Mouse (Mus musculus) limb, embryonic 15.5 days (tissue): ENCODE measurements around the gene Syne1. TPM values are rescaled to one million over a fixed set of nuclear protein-coding genes. Genes with fewer than 3 reads are reported as not detected.

Experiments
- ATAC-seq: fragments of 200-750 bp; cut with Nextera tagmentation; 2 replicates; pipeline ENCODE4 v1.8.0; 2017; ENCODE audit warnings: low read depth, moderate TSS enrichment; ENCODE audit not compliant: insufficient number of reproducible peaks, low FRiP score, low TSS enrichment
- H3K27ac ChIP-seq: fragments of 300-500 bp; sonication (generic); 2 replicates; pipeline ENCODE4 v1.5.1; 2015; ENCODE audit warnings: moderate library complexity, mild to moderate bottlenecking, inconsistent platforms
- H3K27me3 ChIP-seq: fragments of 300-500 bp; sonication (generic); 2 replicates; pipeline ENCODE4 v1.6.1; 2015; ENCODE audit warnings: inconsistent platforms
- H3K36me3 ChIP-seq: fragments of 300-500 bp; sonication (generic); 2 replicates; pipeline ENCODE4 v1.6.1; 2015; ENCODE audit warnings: inconsistent platforms
- H3K4me1 ChIP-seq: fragments of 300-500 bp; sonication (generic); 2 replicates; pipeline ENCODE4 v1.6.1; 2015; ENCODE audit warnings: inconsistent platforms
- H3K4me2 ChIP-seq: fragments of 300-500 bp; sonication (generic); 2 replicates; pipeline ENCODE4 v1.6.1; 2015; ENCODE audit warnings: mild to moderate bottlenecking, inconsistent platforms
- H3K4me3 ChIP-seq: fragments of 300-500 bp; sonication (generic); 2 replicates; pipeline ENCODE4 v1.5.1; 2015; ENCODE audit warnings: mild to moderate bottlenecking, inconsistent platforms
- H3K9ac ChIP-seq: fragments of 300-500 bp; sonication (generic); 2 replicates; pipeline ENCODE4 v1.6.1; 2015; ENCODE audit warnings: inconsistent platforms
- H3K9me3 ChIP-seq: fragments of 300-500 bp; sonication (generic); 2 replicates; pipeline ENCODE4 v1.6.1; 2016; ENCODE audit warnings: inconsistent platforms
- WGBS: fragments of 180-500 bp; shearing (Covaris S2); methylation state at CpG from one replicate; pipeline ENCODE4 v1.1.7; 2015; 5-methylcytosine and 5-hydroxymethylcytosine counted together
- polyA plus RNA-seq: library from polyadenylated mRNA; unstranded; fragments of >200 nt; fragmentation: Nextera tagmentation; extraction: Ambion mirVana; gene quantifications from 2 replicates; pipeline ENCODE4 v1.2.1, GENCODE M21; 2015

Syne1 gene
- polyA plus RNA-seq, 1 experiment from 2014 or later = 7.6 TPM

GRCm38 (mm10) chr10:5072054-5072453, 479.2 kb downstream of the Syne1 start:
- no peak overlapping the region for H3K9ac ChIP-seq
- 0 out of 2 replicates have a peak, but pooled peaks cover 8% of the 10 kb centered on the region for H3K36me3 ChIP-seq
- no peaks in the 10 kb centered on the region; the same call in 1 of the 2 replicates for H3K4me1 ChIP-seq
- no peak overlapping the region for H3K27ac ChIP-seq
- H3K27me3 ChIP-seq = no peaks in the 10 kb centered on the region
- no peak for ATAC-seq
- H3K4me2 ChIP-seq = no peak overlapping the region
- H3K9me3 ChIP-seq = no peaks in the 10 kb centered on the region
- H3K4me3 ChIP-seq = no peak overlapping the region
- WGBS = 46% methylated on average over 8 of the region's 8 CpGs

- H3K4me1 ChIP-seq = no peaks in the 10 kb centered on the region; the same call in 1 of the 2 replicates
- H3K27ac ChIP-seq = no peak overlapping the region
- no peak overlapping the region for H3K4me3 ChIP-seq
- no peak; the same call in 1 of the 2 replicates for ATAC-seq
- H3K27me3 ChIP-seq = no peaks in the 10 kb centered on the region
- 24% methylated on average over 3 of the region's 3 CpGs for WGBS
- H3K36me3 ChIP-seq = 0 out of 2 replicates have a peak, but pooled peaks cover 5% of the 10 kb centered on the region
- no peak overlapping the region for H3K9ac ChIP-seq
- no peak overlapping the region for H3K4me2 ChIP-seq
- no peaks in the 10 kb centered on the region for H3K9me3 ChIP-seq
Observed at GRCm38 (mm10) chr10:5070941-5071231, 480.4 kb downstream of the Syne1 start.

- H3K27ac ChIP-seq = no peak overlapping the region
- no peaks in the 10 kb centered on the region for H3K9me3 ChIP-seq
Observed at GRCm38 (mm10) chr10:5070168-5070940, 480.9 kb downstream of the Syne1 start.

GRCm38 (mm10) chr10:5068676-5069265, 482.5 kb downstream of the Syne1 start, which contains the start of gene Gm10097:
Gene Gm10097, plus strand, starts transcription at chr10:5069192.
- no peak within 1 kb of the TSS for H3K4me2 ChIP-seq

More at GRCm38 (mm10) chr10:5070168-5070940, 480.9 kb downstream of the Syne1 start:
- Histone ChIP-seq H3K4me3 (no peak overlapping the region), H3K4me1 (no peaks in the 10 kb centered on the region; the same call in 1 of the 2 replicates), H3K27me3 (no peaks in the 10 kb centered on the region), H3K4me2 (no peak overlapping the region), H3K9ac (no peak overlapping the region), H3K36me3 (0 out of 2 replicates have a peak, but pooled peaks cover 4% of the 10 kb centered on the region)
- ATAC-seq = no peak
- 69% methylated on average over 11 of the region's 11 CpGs for WGBS

GRCm38 (mm10) chr10:5067113-5067512, 484.2 kb downstream of the Syne1 start:
- H3K27ac ChIP-seq = no peak overlapping the region
- no peaks in the 10 kb centered on the region for H3K36me3 ChIP-seq
- no peaks in the 10 kb centered on the region; the same call in 1 of the 2 replicates for H3K4me1 ChIP-seq
- no peak for ATAC-seq
- no peak overlapping the region for H3K9ac ChIP-seq
- no peak overlapping the region for H3K4me3 ChIP-seq
- WGBS = 84% methylated on average over 3 of the region's 3 CpGs
- H3K27me3 ChIP-seq = no peaks in the 10 kb centered on the region
- H3K4me2 ChIP-seq = no peak overlapping the region
- H3K9me3 ChIP-seq = no peaks in the 10 kb centered on the region

More at GRCm38 (mm10) chr10:5068676-5069265, 482.5 kb downstream of the Syne1 start, which contains the start of gene Gm10097:
- Histone ChIP-seq H3K27me3 (no peaks in the 10 kb centered on the region), H3K9me3 (no peaks in the 10 kb centered on the region), H3K36me3 (0 out of 2 replicates have a peak, but pooled peaks cover 4% of the 10 kb centered on the region), H3K27ac (0 out of 2 replicates have a peak within 1 kb of the TSS, but pooled peaks have one; percentile 17), H3K9ac (no peak within 1 kb of the TSS), H3K4me3 (no peak within 1 kb of the TSS), H3K4me1 (no peaks in the 10 kb centered on the region; the same call in 1 of the 2 replicates)
- WGBS = 76% methylated on average over 14 of the region's 14 CpGs
- no peak for ATAC-seq

- H3K4me2 ChIP-seq = no peak overlapping the region
- H3K9me3 ChIP-seq = no peaks in the 10 kb centered on the region
- peaks cover 19% of the 10 kb centered on the region for H3K36me3 ChIP-seq
- 78% methylated on average over 2 of the region's 2 CpGs for WGBS
- no peak overlapping the region for H3K4me3 ChIP-seq
- no peak for ATAC-seq
- no peak overlapping the region for H3K27ac ChIP-seq
- no peaks in the 10 kb centered on the region for H3K4me1 ChIP-seq
- H3K27me3 ChIP-seq = no peaks in the 10 kb centered on the region
- H3K9ac ChIP-seq = no peak overlapping the region
Observed at GRCm38 (mm10) chr10:5059983-5060382, 491.3 kb downstream of the Syne1 start.

GRCm38 (mm10) chr10:5058876-5059275, 492.4 kb downstream of the Syne1 start:
- Histone ChIP-seq H3K4me2 (no peak overlapping the region), H3K4me1 (no peaks in the 10 kb centered on the region), H3K27me3 (no peaks in the 10 kb centered on the region), H3K9ac (no peak overlapping the region), H3K36me3 (peaks cover 19% of the 10 kb centered on the region), H3K27ac (no peak overlapping the region), H3K4me3 (no peak overlapping the region), H3K9me3 (no peaks in the 10 kb centered on the region)
- WGBS = 76% methylated on average over 2 of the region's 2 CpGs
- no peak for ATAC-seq

GRCm38 (mm10) chr10:5057661-5058060, 493.6 kb downstream of the Syne1 start:
- Histone ChIP-seq H3K9ac (no peak overlapping the region), H3K4me3 (no peak overlapping the region), H3K36me3 (peaks cover 19% of the 10 kb centered on the region), H3K9me3 (no peaks in the 10 kb centered on the region), H3K4me2 (no peak overlapping the region), H3K27ac (no peak overlapping the region), H3K4me1 (no peaks in the 10 kb centered on the region), H3K27me3 (no peaks in the 10 kb centered on the region)
- ATAC-seq = no peak
- WGBS = 93% methylated on average over 15 of the region's 15 CpGs

GRCm38 (mm10) chr10:5056940-5057339, 494.3 kb downstream of the Syne1 start:
- Histone ChIP-seq H3K27ac (no peak overlapping the region), H3K9me3 (no peaks in the 10 kb centered on the region), H3K4me2 (no peak overlapping the region), H3K9ac (no peak overlapping the region), H3K4me3 (no peak overlapping the region), H3K36me3 (peaks cover 23% of the 10 kb centered on the region), H3K27me3 (no peaks in the 10 kb centered on the region), H3K4me1 (no peaks in the 10 kb centered on the region)
- ATAC-seq = no peak
- WGBS = 93% methylated on average over 3 of the region's 3 CpGs

GRCm38 (mm10) chr10:5056243-5056735, 495.0 kb downstream of the Syne1 start:
- Histone ChIP-seq H3K27ac (no peak overlapping the region), H3K4me2 (no peak overlapping the region), H3K4me3 (no peak overlapping the region), H3K36me3 (peaks cover 24% of the 10 kb centered on the region), H3K9ac (no peak overlapping the region), H3K4me1 (no peaks in the 10 kb centered on the region), H3K9me3 (no peaks in the 10 kb centered on the region), H3K27me3 (no peaks in the 10 kb centered on the region)
- 86% methylated on average over 10 of the region's 10 CpGs for WGBS
- ATAC-seq = no peak

- peaks cover 30% of the 10 kb centered on the region for H3K36me3 ChIP-seq
- no peak overlapping the region for H3K9ac ChIP-seq
- 73% methylated on average over 5 of the region's 5 CpGs for WGBS
- no peak overlapping the region; the same call in 1 of the 2 replicates for H3K27ac ChIP-seq
- no peak overlapping the region for H3K4me2 ChIP-seq
- no peaks in the 10 kb centered on the region for H3K9me3 ChIP-seq
- ATAC-seq = no peak
- H3K4me1 ChIP-seq = peaks cover 10% of the 10 kb centered on the region; the same call in 1 of the 2 replicates
- no peaks in the 10 kb centered on the region for H3K27me3 ChIP-seq
- no peak overlapping the region for H3K4me3 ChIP-seq
Observed at GRCm38 (mm10) chr10:5045671-5046070, 505.6 kb downstream of the Syne1 start.

- H3K4me1 ChIP-seq = peaks cover 10% of the 10 kb centered on the region; the same call in 1 of the 2 replicates
- H3K27me3 ChIP-seq = no peaks in the 10 kb centered on the region
- no peak overlapping the region for H3K4me3 ChIP-seq
- H3K9me3 ChIP-seq = no peaks in the 10 kb centered on the region
- peak overlapping the region; percentile 9; the same call in 1 of the 2 replicates for H3K27ac ChIP-seq
- WGBS = 48% methylated on average over 7 of the region's 7 CpGs
- no peak overlapping the region for H3K4me2 ChIP-seq
- no peak overlapping the region for H3K9ac ChIP-seq
- ATAC-seq = no peak
- H3K36me3 ChIP-seq = peaks cover 35% of the 10 kb centered on the region
Observed at GRCm38 (mm10) chr10:5045213-5045612, 506.1 kb downstream of the Syne1 start.
